In the genomic region with DNA sequence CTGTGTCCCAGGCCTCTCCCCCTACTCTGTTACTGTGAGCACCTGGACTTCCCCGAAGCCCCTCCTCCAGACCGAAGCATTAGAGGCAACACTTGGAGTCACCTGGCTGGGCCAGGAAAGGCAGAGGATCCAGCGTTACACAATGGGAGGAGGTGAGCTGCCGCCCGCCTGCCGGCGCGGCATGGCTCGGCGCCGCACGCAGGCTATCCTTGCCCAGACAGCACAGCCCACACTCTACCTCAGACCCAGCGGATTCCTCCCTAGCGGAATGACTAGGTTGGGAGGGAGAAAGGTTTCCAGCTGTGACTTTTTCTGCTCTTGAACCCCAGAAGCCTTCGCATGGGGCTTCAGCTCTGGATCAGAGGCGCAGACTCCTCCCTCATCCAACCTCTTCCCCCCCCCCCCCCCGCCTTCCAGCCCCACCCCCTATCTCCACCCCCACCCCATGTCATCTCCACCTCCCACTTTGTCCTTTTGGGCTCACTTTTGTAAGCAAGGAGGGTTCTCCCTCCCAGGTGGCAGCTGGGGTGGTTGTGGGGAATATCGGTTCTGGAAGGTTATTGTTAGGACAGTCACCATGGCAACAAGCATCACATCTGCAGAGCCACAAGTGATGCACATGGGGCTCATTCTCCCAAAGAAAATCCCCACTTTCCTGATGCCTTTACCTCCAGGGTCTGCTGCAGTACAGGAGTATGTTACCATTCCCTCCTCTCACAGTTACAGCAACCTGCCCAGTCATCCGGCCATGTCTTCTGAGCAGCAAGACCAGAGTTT, we compare ENCODE assay signal across 9 mouse cellular contexts. TPM values are rescaled to one million over a fixed set of nuclear protein-coding genes. Genes with fewer than 3 reads are reported as not detected.
A peak's percentile ranks its signal among the peaks of the same experiment; 100 is the strongest.
DNase-seq lines count a peak whose midpoint lies in the region; ATAC-seq lines count a peak whose summit lies in the region.
"Had no signal": no experiment of that assay in that cellular context is flagged by ENCODE, and none has a peak within 500 bp of the region (broad histone marks: within the 10 kb centered on the region; RNA-seq: fewer than 3 reads in every experiment).

No protein-coding gene starts in this region.

- intact Hi-C loops in left cerebral cortex, postnatal 14 days (cut with DNase I), result no loop called here

- peak; percentile 63 to 83 for DNase-seq in left cerebral cortex, postnatal 14 days (ENCODE audit: low spot score in 2 of 2)
- DNase-seq in left cerebral cortex, adult 8-10 months (ENCODE audit: low spot score in 2 of 2), result no peak
- peak; percentile 21 for DNase-seq in embryo, embryonic 9.5 days (ENCODE audit: extremely low spot score)
- DNase-seq in hindbrain, embryonic 14.5 days (ENCODE audit: low spot score), result peak; percentile 59
- no peak for DNase-seq in gastrocnemius, postnatal 25 days
- no peak for DNase-seq in heart, adult 11 months

- no peak overlapping the region; the same call in 1 of the 2 replicates for H3K27ac ChIP-seq in hindbrain, embryonic 14.5 days
- no peak overlapping the region for H3K27ac ChIP-seq in neural tube, embryonic 12.5 days
- H3K27ac ChIP-seq: liver, embryonic 14.5 days had no signal

- ATAC-seq in hindbrain, embryonic 14.5 days (ENCODE audit: low FRiP score), result 0 out of 2 replicates have a peak, but pooled peaks have one; percentile 2
- ATAC-seq in neural tube, embryonic 12.5 days (ENCODE audit: low FRiP score, low read depth), result no peak
- ATAC-seq in erythroblast, adult 5-6 weeks (replicated peaks; ENCODE audit: low FRiP score, poor library complexity, severe bottlenecking), result no peak

- H3K4me3 ChIP-seq in hindbrain, embryonic 14.5 days (replicated peaks; ENCODE audit: low read length), result peak overlapping the region; percentile 15
- H3K4me3 ChIP-seq in neural tube, embryonic 12.5 days, result no peak overlapping the region

- peak overlapping the region; percentile 28 for H3K9ac ChIP-seq in hindbrain, embryonic 14.5 days
- no peak overlapping the region; the same call in 1 of the 2 replicates for H3K9ac ChIP-seq in neural tube, embryonic 12.5 days
- H3K9ac ChIP-seq: liver, embryonic 14.5 days had no signal

- H3K36me3 ChIP-seq in hindbrain, embryonic 14.5 days (replicated peaks; ENCODE audit: control insufficient read depth, insufficient read depth), result no peaks in the 10 kb centered on the region
- no peaks in the 10 kb centered on the region for H3K36me3 ChIP-seq in neural tube, embryonic 12.5 days

- peaks cover 45% of the 10 kb centered on the region for H3K27me3 ChIP-seq in hindbrain, embryonic 14.5 days (ENCODE audit: control insufficient read depth, insufficient read depth, low read length)
- H3K27me3 ChIP-seq in neural tube, embryonic 12.5 days (replicated peaks), result peaks cover 77% of the 10 kb centered on the region

- peaks cover 19% of the 10 kb centered on the region; the same call in 1 of the 2 replicates for H3K4me1 ChIP-seq in hindbrain, embryonic 14.5 days (replicated peaks; ENCODE audit: control insufficient read depth, insufficient read depth, low read length)
- H3K4me1 ChIP-seq in neural tube, embryonic 12.5 days, result peaks cover 14% of the 10 kb centered on the region

- 5% methylated on average over 18 of the region's 19 CpGs for WGBS in hindbrain, embryonic 14.5 days
- WGBS in neural tube, embryonic 12.5 days, result 9% methylated on average over 17 of the region's 19 CpGs

- H3K4me2 ChIP-seq in hindbrain, embryonic 14.5 days (replicated peaks), result peak overlapping the region; percentile 48
- peak overlapping the region; percentile 48 for H3K4me2 ChIP-seq in neural tube, embryonic 12.5 days (replicated peaks)

- H3K9me3 ChIP-seq in hindbrain, embryonic 14.5 days (ENCODE audit: control insufficient read depth, low read length), result no peaks in the 10 kb centered on the region
- H3K9me3 ChIP-seq in neural tube, embryonic 12.5 days, result no peaks in the 10 kb centered on the region

RNA-seq across cellular contexts. Expression of gene Camk2b, which starts 2.2 kb away (rescaled TPM):
- total RNA-seq in left cerebral cortex, postnatal 14 days (2021), result 100 to 1,000 TPM; 771 to 777 TPM
- total RNA-seq in left cerebral cortex, adult 8-10 months (2022), result 100 to 1,000 TPM; 652 to 710 (median 699) TPM
- polyA plus RNA-seq in hindbrain, embryonic 14.5 days (2014; fragmentation: Nextera tagmentation; extraction: Ambion mirVana), result 117 and 126 TPM in 2 replicates
- 21.3 and 21.4 TPM in 2 replicates for polyA plus RNA-seq in neural tube, embryonic 12.5 days (2016; fragmentation: Nextera tagmentation; extraction: Ambion mirVana)
- total RNA-seq in erythroblast, adult 5-6 weeks (2015; ENCODE audit: low replicate concordance), result not detected in 2 replicates
- 0.14 TPM in 1 of 2 replicates, not detected in the other for total RNA-seq in erythroblast, adult 5-6 weeks (2017; ENCODE audit: low replicate concordance)
- total RNA-seq in gastrocnemius, postnatal 25 days (2021), result 100 to 1,000 TPM; 115 to 121 TPM

Comparison
In these comparisons a context has a peak if more than half of its experiments do, and no peak if none do; other contexts are left out.
1. DNase-seq: peak in left cerebral cortex, postnatal 14 days (2 of 2), embryo, embryonic 9.5 days (single experiment) and hindbrain, embryonic 14.5 days (single experiment); none in left cerebral cortex, adult 8-10 months (0 of 2), gastrocnemius, postnatal 25 days (single experiment) and heart, adult 11 months (single experiment).
2. RNA of gene Camk2b, which starts 2.2 kb away (total RNA-seq): 771 to 777 TPM in left cerebral cortex, postnatal 14 days, 652 to 710 TPM in left cerebral cortex, adult 8-10 months and 115 to 121 TPM in gastrocnemius, postnatal 25 days; 0.14 TPM in erythroblast, adult 5-6 weeks; every median in the first group is over 10 times any median in the second.